Mouse (Mus musculus) gastrocnemius, postnatal 36 days (tissue): Measurements from ENCODE around the gene Ceacam10. TPM values are rescaled to one million over a fixed set of nuclear protein-coding genes. Genes with fewer than 3 reads are reported as not detected.
"Not testable (repeated sequence)": the region's sequence is repeated elsewhere in the genome, so short reads cannot be mapped to it uniquely, and the experiment has no call there.

Experiments used
- DNase-seq, 2 experiments: peaks; one replicate each; pipeline ENCODE4 v3.0.0; 2022
- intact Hi-C: fragments of 180-260 bp; cut with DNase I; formaldehyde crosslinking; loops from one replicate; pipeline ENCODE4 v1.15.1; 2025
- long read RNA-seq, 2 experiments: library from polyadenylated mRNA; stranded (forward); transcript quantifications; one replicate each; pipeline ENCODE4 v2.0.0; 2021
- total RNA-seq, 2 experiments: library from RNA; stranded (reverse); gene quantifications; 2 replicates each; pipeline ENCODE4 v1.2.3; 2021

Ceacam10 gene
- not detected for total RNA-seq
- long read RNA-seq, experiment 1 = 0 reads
- long read RNA-seq, experiment 2 = 0 reads

GRCm38 (mm10) chr7:24776918-24777317 lies at the start of gene Ceacam10:
Gene Ceacam10 (plus strand): TSS chr7:24777206.
- intact Hi-C loops, DNase-seq: not testable (repeated sequence)

- DNase-seq = no peak
- intact Hi-C loops = no loop called here
Observed at GRCm38 (mm10) chr7:24735970-24736670, 40.9 kb upstream of the Ceacam10 start.

DNA sequence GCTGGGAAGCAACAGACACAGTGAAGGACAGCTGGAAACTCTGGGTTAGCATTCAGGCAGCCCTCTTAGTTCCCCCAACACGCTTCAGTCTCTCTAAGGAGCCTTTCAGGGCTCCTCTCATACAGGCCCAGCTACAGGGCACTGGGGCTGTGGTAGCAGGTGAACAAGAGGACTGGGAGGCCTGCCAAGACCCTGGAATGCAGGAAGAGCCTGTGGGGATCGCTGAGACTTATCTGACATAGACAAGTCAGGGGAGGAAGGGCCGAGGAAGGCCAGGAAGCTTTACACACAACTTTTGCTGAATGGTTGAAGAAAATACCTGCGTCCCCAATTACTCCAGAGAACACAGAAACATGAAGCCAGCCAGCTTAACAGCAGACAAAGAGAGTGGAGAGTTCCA lies 26.3 kb upstream of the Ceacam10 start:
- intact Hi-C loops = no loop called here

DNA sequence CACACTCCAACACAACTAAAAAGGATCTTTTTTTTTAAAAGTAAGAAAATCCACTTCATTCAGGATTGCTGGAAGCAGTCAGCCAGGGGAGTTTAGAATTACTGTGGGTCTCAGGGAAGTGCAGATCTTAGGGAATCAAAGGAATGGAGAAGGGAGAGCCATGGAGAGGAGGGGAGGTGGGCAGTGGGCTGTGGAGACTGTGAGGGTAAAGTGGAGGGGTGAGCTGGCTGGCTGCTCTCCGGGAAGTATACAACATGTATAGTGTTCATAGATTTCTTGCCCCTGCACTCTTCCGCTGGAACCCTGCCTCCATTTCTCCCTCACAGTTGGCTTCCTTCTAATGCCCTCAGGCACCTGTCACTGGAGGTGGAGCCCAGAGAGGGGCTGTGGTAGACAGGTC lies 25.4 kb upstream of the Ceacam10 start:
- no peak for DNase-seq
- intact Hi-C loops = no loop called here

More for the DNA sequence above, 26.3 kb upstream of the Ceacam10 start:
- DNase-seq = no peak

DNA sequence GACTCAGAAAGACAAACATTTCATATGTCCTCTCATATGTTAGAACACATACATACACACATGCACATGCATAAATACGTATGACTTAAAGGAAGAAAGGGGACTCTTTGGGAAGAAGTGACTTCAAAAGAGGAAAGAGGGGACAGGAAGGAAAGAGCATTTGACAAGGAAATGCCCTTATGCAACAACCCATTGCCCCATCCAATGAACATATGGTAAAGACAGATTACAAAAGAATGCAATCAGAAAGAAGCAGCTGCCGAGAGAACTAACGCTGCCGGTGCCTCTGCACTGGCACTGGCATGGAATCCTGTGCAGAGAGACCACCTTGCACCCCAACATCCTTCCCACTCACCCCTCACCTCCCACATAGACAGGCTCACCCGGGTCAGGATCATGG lies 23.5 kb upstream of the Ceacam10 start:
- intact Hi-C loops = no loop called here

DNA sequence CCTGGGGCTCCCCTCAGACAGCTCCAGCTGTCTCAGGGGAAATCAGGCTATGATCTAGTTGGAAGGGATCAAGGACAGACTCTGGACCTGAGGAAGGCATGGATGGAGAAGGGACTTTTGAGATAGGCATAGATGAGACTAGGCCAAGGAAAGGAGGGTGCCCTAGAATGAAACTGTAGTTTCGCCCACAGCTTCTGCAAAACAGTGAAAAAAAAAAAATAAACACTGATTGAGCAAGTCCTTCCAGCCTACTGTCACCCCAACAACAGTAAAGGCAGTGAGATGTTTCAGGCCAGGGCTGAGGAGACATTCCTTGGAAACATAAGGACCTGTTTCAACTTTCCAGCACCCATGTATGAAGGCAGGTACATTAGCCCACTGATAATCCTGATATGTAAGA lies 18.5 kb upstream of the Ceacam10 start:
- no peak for DNase-seq
- intact Hi-C loops = no loop called here

More for the DNA sequence above, 23.5 kb upstream of the Ceacam10 start:
- DNase-seq = no peak

DNA sequence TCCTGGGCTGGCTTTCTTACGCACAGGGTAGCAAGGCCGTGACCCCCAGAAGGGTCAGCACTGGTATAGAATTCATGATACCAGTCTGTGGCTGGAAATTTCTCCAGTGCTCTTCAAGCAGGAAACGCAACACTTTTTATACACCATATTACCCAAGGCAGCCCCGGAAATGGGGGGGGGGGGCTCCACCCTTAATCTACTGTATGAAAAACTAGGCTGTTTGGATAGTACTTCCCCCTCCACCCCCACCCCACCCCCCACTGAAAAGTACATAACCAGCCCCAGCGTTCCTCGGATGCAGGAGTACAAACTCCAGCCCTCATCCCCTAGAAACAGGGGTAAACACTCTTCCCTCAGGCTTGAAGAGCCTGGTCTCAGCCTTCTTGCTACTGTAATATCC lies 16.8 kb upstream of the Ceacam10 start, which contains the start of gene Cd177:
TSS of gene Cd177 (minus strand) at position 101 of the 400 bp plus-strand sequence.
- intact Hi-C loops = no loop called here
- no peak for DNase-seq

DNA sequence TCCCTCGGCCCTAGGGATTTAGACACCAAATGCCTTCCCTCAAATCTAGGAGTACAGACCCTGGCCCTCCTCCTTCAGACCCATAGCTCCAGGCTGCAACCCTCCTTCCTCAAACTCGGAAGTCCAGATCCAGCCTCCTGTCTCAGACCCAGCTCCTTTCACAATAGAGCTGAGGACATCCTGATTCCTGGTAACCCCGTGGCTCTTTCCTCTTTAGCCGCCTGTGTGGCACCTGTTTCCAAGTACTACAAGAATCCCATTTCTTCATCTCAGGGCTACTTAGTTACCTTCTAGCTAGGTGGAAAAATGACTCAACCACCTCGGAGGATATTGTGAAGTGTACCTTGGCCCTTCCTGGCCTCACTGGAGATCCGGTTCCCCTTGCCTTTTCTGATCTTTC lies 15.8 kb upstream of the Ceacam10 start:
- no peak for DNase-seq
- intact Hi-C loops = no loop called here

GRCm38 (mm10) chr7:24762574-24762973 lies 14.4 kb upstream of the Ceacam10 start:
- intact Hi-C loops = no loop called here
- no peak for DNase-seq

DNA sequence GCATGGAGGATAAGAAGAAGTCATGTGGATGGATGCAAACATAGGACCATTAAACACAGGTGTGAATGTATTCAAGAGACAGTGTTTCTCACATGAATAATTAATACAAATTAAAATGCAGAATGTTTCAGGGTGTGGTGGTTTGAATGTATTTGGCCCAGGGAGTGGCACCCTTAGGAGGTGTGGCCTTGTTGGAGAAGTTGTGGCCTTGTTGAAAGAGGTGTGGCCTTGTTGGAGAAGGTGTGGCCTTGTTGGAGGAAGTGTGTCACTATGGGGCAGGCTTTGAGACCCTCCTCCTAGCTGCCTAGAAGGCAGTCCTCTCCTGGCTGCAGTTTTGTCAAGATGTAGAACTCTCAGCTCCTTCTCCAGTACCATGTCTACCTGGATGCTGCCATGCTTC lies 5.6 kb upstream of the Ceacam10 start:
- intact Hi-C loops = no loop called here
- no peak for DNase-seq

DNA sequence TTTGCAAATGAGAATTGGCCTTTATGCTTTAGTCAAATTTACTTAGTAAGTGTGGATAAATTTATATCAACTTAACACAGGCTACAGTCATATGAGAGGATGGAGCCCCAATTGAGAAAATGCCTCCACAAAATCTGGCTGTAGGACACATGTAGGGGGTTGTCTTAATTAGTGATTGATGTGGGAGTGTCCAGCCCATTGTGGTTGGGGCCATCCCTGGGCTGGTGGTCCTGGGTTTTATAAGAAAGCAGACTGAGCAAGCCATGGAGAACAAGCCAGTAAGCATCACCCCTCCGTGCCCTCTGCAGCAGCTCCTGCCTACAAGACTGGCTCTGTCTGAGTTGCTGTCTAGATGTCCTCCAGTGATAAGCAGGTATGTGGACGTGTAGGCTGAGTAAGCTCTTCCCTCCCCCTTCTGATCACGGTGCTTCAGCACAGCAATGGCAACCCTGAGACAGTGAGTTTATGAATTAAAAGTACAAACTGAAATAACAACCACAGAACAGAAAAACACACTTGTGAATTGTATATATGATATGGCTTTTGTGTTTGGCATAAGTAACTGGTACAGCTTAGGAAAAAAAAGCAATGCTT lies 3.0 kb upstream of the Ceacam10 start:
- intact Hi-C loops = no loop called here
- DNase-seq = no peak

GRCm38 (mm10) chr7:24776145-24776544 lies 861 bp upstream of the Ceacam10 start:
- DNase-seq = no peak
- intact Hi-C loops = no loop called here

- DNase-seq = no peak
- intact Hi-C loops = no loop called here
Observed at GRCm38 (mm10) chr7:24797918-24798317, 20.9 kb downstream of the Ceacam10 start.

GRCm38 (mm10) chr7:24802149-24802767 lies 25.3 kb downstream of the Ceacam10 start:
- DNase-seq = no peak
- intact Hi-C loops = no loop called here

DNA sequence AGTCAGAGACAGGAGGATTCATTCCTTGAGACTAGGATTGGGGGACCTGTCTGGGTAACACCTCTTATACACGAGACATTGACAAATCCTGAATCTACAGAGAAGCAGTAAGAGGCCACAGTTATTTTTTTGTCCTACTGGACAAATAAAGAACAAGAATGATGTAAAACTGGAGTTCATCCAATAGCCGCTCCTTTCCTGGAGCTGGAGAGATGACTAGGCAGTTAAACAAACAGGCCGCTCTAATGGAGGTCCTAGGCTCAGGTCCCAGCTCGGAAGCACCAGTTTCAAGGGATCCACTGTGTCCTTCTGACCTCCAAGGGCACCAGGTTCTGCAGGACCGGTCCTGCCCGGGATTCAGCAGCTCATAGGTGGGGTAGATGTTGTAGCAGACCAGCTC lies 27.8 kb downstream of the Ceacam10 start:
- peak in 1 of 2 experiments; percentile 14 for DNase-seq
- intact Hi-C loops = no loop called here

GRCm38 (mm10) chr7:24809041-24809440 lies 32.0 kb downstream of the Ceacam10 start:
- no peak for DNase-seq
- intact Hi-C loops = no loop called here

- intact Hi-C loops = loop anchor here (10.0 kb wide), 1 partner anchor 157 kb away; the partner anchor contains the start of gene Rabac1
Observed at GRCm38 (mm10) chr7:24817502-24817901, 40.5 kb downstream of the Ceacam10 start.

DNA sequence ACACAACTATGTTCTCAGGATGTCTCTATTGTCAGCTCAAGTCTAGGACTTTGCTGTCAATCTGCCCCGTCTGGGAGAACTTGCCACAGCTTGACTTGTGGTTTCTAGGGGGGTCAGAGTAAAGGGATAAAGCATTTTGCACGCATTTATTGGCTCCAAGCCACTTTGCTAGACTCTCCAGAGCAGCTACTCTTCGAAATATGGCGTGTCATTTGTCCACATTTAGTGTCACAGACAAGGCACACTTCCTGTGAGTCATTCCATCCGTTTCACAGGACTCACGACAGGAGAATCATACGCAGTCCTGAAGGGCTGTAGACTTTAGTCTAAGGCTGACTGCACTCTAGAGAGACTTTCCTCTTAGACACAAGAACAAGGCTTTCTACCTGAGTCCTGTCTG lies 47.4 kb downstream of the Ceacam10 start:
- intact Hi-C loops = no loop called here
- no peak for DNase-seq

More at GRCm38 (mm10) chr7:24817502-24817901, 40.5 kb downstream of the Ceacam10 start:
- peak; percentile 25 to 29 for DNase-seq

DNA sequence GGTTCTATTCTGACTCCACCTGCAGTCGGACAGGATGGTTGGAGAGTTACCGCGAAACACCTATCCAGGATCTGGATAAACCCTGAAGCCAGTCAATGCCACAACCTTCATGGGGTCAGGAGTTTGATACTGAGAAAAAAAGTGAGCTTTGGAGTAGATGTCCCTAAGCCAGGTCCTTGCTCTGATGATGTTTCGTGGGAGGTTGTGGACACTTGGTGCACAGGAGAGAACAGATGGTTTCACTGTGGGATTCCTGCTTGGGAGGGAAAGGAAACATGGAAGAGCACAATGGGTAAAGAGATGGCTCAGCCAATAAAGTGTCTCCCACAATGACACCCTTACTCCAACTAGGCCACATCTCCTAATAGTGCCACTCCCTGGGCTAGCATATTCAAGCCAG lies 50.2 kb downstream of the Ceacam10 start:
- intact Hi-C loops = no loop called here
- DNase-seq = no peak
